Mouse (Mus musculus): ENCODE measurements around the gene Hoxa7. TPM values are rescaled to one million over a fixed set of nuclear protein-coding genes. Genes with fewer than 3 reads are reported as not detected.
A peak's percentile ranks its signal among the peaks of the same experiment; 100 is the strongest.

Hoxa7 gene
- total RNA-seq, 2 experiments from 2014 or later = not detected

- H3K4me3 ChIP-seq = no peak within 1 kb of the TSS
- TF ChIP-seq CTCF (conservative IDR thresholded peaks at IDR 0.05) = no peak
- DNase-seq (ENCODE audit: low spot score in 2 of 2) = no peak
- H3K27ac ChIP-seq = no peak within 1 kb of the TSS
These were observed 13.4 kb downstream of the Hoxa7 start, which contains the start of gene Hoxa6 for GRCm38 (mm10) chr6:52208072-52208867. Gene Hoxa6 (minus strand): TSS chr6:52208722.

GRCm38 (mm10) chr6:52207684-52207976 lies 14.0 kb downstream of the Hoxa7 start:
- no peak for TF ChIP-seq CTCF (conservative IDR thresholded peaks at IDR 0.05)
- Histone ChIP-seq H3K4me3 (no peak overlapping the region), H3K27ac (no peak overlapping the region)
- no peak for DNase-seq (ENCODE audit: low spot score in 2 of 2)

- no peak overlapping the region for H3K4me3 ChIP-seq
- DNase-seq (ENCODE audit: low spot score in 2 of 2) = no peak
- no peak for TF ChIP-seq CTCF (conservative IDR thresholded peaks at IDR 0.05)
- H3K27ac ChIP-seq = no peak overlapping the region
These were observed 14.6 kb downstream of the Hoxa7 start for GRCm38 (mm10) chr6:52206882-52207683.

GRCm38 (mm10) chr6:52205638-52206621 lies 15.7 kb downstream of the Hoxa7 start:
- no peak overlapping the region for H3K4me3 ChIP-seq
- DNase-seq (ENCODE audit: low spot score in 2 of 2) = no peak
- TF ChIP-seq CTCF (conservative IDR thresholded peaks at IDR 0.05) = no peak
- H3K27ac ChIP-seq = no peak overlapping the region

- Histone ChIP-seq H3K4me3 (no peak overlapping the region), H3K27ac (no peak overlapping the region)
- DNase-seq (ENCODE audit: low spot score in 2 of 2) = no peak
- TF ChIP-seq CTCF (conservative IDR thresholded peaks at IDR 0.05) = no peak
These were observed 16.4 kb downstream of the Hoxa7 start for GRCm38 (mm10) chr6:52205221-52205620.

- no peak within 1 kb of the TSS for H3K27ac ChIP-seq
- no peak within 1 kb of the TSS for H3K4me3 ChIP-seq
- peak; percentile 75 for TF ChIP-seq CTCF (conservative IDR thresholded peaks at IDR 0.05)
- no peak for DNase-seq (ENCODE audit: low spot score in 2 of 2)
These were observed 17.5 kb downstream of the Hoxa7 start, which contains the start of gene Hoxa5 for GRCm38 (mm10) chr6:52204050-52204752. Gene Hoxa5 (minus strand): TSS chr6:52204587.

GRCm38 (mm10) chr6:52203371-52204049 lies 18.1 kb downstream of the Hoxa7 start:
- no peak for DNase-seq (ENCODE audit: low spot score in 2 of 2)
- H3K4me3 ChIP-seq = no peak overlapping the region
- no peak for TF ChIP-seq CTCF (conservative IDR thresholded peaks at IDR 0.05)
- H3K27ac ChIP-seq = no peak overlapping the region

GRCm38 (mm10) chr6:52203121-52203370 lies 18.6 kb downstream of the Hoxa7 start:
- Histone ChIP-seq H3K27ac (no peak overlapping the region), H3K4me3 (no peak overlapping the region)
- no peak for DNase-seq (ENCODE audit: low spot score in 2 of 2)
- TF ChIP-seq CTCF (conservative IDR thresholded peaks at IDR 0.05) = no peak

GRCm38 (mm10) chr6:52202362-52203120 lies 19.1 kb downstream of the Hoxa7 start:
- no peak for DNase-seq (ENCODE audit: low spot score in 2 of 2)
- TF ChIP-seq CTCF (conservative IDR thresholded peaks at IDR 0.05) = no peak
- Histone ChIP-seq H3K4me3 (no peak overlapping the region), H3K27ac (no peak overlapping the region)

GRCm38 (mm10) chr6:52201269-52201668 lies 20.4 kb downstream of the Hoxa7 start:
- DNase-seq (ENCODE audit: low spot score in 2 of 2) = no peak
- no peak for TF ChIP-seq CTCF (conservative IDR thresholded peaks at IDR 0.05)
- Histone ChIP-seq H3K4me3 (no peak overlapping the region), H3K27ac (no peak overlapping the region)

GRCm38 (mm10) chr6:52200751-52201250 lies 20.9 kb downstream of the Hoxa7 start:
- no peak for DNase-seq (ENCODE audit: low spot score in 2 of 2)
- TF ChIP-seq CTCF (conservative IDR thresholded peaks at IDR 0.05) = no peak
- no peak overlapping the region for H3K4me3 ChIP-seq
- H3K27ac ChIP-seq = no peak overlapping the region

Measured in layer of hippocampus, adult 2 months (tissue).